Mouse (Mus musculus): ENCODE measurements around the gene Stat6. TPM values are rescaled to one million over a fixed set of nuclear protein-coding genes. Genes with fewer than 3 reads are reported as not detected.

Stat6 gene
- polyA plus RNA-seq, 1 experiment from 2014 or later: 7.5 TPM

DNA sequence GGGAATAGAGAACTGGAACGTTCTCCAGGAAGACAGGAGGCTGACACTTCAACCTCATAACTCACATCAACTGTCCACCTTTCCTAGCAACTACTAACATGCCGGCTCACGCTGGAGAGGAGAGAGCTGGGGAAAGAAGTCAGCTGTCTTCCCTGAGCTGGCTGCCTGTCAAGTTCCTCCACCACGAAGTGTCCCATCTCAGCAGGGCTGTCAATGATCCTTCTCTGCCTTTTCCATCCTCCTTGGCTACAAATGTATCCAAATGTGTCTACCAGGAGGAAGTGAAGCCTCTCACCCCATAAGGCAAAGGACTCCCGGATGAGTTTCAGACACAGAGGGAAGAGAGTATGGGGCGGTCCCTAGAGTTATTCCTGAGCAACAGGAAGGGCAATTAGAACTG lies 24.6 kb upstream of the Stat6 start:
- Histone ChIP-seq H3K27me3 (replicated peaks) (no peaks in the 10 kb centered on the region), H3K36me3 (no peaks in the 10 kb centered on the region), H3K27ac (no peak overlapping the region), H3K4me1 (peaks cover 68% of the 10 kb centered on the region), H3K4me2 (replicated peaks) (peak overlapping the region; percentile 76), H3K9ac (peak overlapping the region; percentile 17), H3K4me3 (0 out of 2 replicates have a peak overlapping the region, but pooled peaks have one; percentile 9), H3K9me3 (no peaks in the 10 kb centered on the region)
- 50% methylated on average over 6 of the region's 6 CpGs for WGBS
- no peak for ATAC-seq (ENCODE audit: low FRiP score, low read depth)

DNA sequence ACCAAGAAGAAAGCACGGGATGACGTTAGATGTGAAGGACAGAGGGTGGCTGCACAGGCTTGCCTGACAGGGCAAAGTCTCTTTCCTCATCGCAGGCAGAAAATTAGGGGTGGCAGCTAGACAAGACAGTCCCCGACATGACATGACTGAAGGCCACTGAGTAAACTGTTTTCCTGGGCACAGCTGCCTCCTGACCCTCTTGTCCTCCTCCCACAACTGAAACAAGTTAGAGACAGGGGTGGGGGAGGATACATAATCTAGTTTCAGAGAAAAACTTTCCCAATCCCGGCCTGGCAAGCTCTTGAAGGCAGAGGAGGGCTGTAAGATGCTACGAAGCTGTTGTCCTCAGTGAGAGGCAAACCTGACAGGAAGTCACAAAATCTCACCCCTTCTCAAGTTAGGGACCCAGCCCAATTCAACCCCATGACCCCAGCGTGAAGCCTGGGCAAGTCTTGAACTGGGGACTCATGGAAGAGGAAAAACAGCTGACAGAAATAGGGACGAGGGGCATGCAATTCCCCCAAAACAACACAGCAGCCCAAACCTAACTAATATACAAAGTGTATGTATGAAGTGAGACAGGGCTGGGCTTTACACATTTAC lies 23.6 kb upstream of the Stat6 start:
- no peaks in the 10 kb centered on the region for H3K27me3 ChIP-seq (replicated peaks)
- H3K9me3 ChIP-seq: no peaks in the 10 kb centered on the region
- H3K4me3 ChIP-seq: peak overlapping the region; percentile 82
- ATAC-seq (ENCODE audit: low FRiP score, low read depth): no peak
- peak overlapping the region; percentile 76 for H3K4me2 ChIP-seq (replicated peaks)
- 35% methylated on average over 8 of the region's 8 CpGs for WGBS
- no peak overlapping the region for H3K27ac ChIP-seq
- H3K36me3 ChIP-seq: no peaks in the 10 kb centered on the region
- peak overlapping the region; percentile 88 for H3K9ac ChIP-seq
- peaks cover 64% of the 10 kb centered on the region for H3K4me1 ChIP-seq

DNA sequence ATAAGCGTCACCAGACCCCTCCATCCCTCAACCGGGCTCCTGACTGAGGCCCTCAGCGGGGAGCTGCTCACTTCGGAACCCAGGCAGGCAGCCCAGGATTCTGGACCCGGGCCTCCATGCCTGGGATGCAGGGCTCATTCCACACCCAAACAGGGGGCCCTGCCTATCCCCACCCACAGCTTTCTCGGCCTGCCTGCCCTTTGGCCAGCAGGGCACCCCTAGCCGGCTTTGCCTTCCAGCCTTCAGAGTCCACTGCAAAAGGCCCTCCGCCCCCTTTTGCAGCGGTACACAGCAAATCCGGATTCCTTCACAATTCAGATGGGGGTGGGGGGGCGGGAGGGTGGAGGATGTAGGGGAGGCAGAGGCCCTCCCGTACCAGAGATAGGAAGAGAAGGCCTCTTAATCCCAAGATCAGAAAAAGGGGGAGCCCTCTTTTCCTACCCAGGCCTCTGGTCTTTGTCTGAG lies 22.8 kb upstream of the Stat6 start:
- no peaks in the 10 kb centered on the region for H3K36me3 ChIP-seq
- H3K27ac ChIP-seq: peak overlapping the region; percentile 79
- no peaks in the 10 kb centered on the region for H3K9me3 ChIP-seq
- peak overlapping the region; percentile 76 for H3K4me2 ChIP-seq (replicated peaks)
- peak overlapping the region; percentile 88 for H3K9ac ChIP-seq
- H3K27me3 ChIP-seq (replicated peaks): no peaks in the 10 kb centered on the region
- peak overlapping the region; percentile 82 for H3K4me3 ChIP-seq
- 1% methylated on average over 12 of the region's 12 CpGs for WGBS
- peaks cover 57% of the 10 kb centered on the region for H3K4me1 ChIP-seq
- ATAC-seq (ENCODE audit: low FRiP score, low read depth): no peak; the same call in 1 of the 2 replicates

DNA sequence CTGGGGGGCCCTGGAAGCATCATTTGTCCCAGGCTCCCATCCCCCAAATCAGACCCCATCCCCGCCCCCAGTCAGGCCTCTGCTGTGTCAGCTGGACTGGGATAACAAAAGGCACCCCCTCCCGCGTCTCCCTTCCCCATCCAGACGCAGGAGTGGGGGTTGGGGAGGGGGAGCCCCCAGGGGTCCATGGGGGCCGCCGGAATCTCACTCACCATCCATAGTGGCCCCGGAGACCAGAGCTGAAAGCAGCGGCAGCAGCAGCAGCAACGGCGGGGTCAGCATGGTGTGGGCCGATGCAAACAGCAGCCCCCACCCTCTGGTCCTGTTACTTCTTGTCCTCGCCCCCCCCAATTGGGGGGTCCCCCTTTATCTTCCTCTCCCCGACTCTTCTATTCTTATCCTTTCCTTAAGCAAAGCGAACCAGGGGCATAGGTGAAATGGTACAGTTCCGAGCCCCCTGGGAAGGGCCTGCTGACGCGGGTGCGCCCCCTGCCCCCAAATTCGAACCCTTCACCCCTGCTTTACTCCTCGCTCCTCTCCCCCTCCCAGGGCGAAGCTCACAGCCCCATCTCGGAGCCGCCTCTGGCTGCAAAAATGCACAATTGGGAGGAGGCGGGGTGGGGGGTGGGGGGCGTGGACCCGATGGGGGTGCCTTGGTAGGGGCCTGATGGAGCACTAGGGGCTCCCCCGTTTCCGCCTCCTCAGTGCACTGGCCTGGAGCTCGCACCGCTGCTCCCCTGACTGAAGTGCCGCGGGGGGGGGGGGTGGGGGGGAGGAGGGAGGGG lies 22.2 kb upstream of the Stat6 start, which contains the start of gene Lrp1:
Lrp1 (minus strand) TSS at position 743 of the 785 bp plus-strand sequence.
- peak; percentile 85 for ATAC-seq (ENCODE audit: low FRiP score, low read depth)
- under 1% methylated on average over 25 of the region's 32 CpGs for WGBS
- peak within 1 kb of the TSS; percentile 86 for H3K27ac ChIP-seq
- peaks cover 51% of the 10 kb centered on the region for H3K4me1 ChIP-seq
- H3K4me3 ChIP-seq: peak within 1 kb of the TSS; percentile 82
- H3K36me3 ChIP-seq: no peaks in the 10 kb centered on the region
- peak within 1 kb of the TSS; percentile 88 for H3K9ac ChIP-seq
- H3K9me3 ChIP-seq: no peaks in the 10 kb centered on the region
- H3K27me3 ChIP-seq (replicated peaks): no peaks in the 10 kb centered on the region
- peak within 1 kb of the TSS; percentile 76 for H3K4me2 ChIP-seq (replicated peaks)

DNA sequence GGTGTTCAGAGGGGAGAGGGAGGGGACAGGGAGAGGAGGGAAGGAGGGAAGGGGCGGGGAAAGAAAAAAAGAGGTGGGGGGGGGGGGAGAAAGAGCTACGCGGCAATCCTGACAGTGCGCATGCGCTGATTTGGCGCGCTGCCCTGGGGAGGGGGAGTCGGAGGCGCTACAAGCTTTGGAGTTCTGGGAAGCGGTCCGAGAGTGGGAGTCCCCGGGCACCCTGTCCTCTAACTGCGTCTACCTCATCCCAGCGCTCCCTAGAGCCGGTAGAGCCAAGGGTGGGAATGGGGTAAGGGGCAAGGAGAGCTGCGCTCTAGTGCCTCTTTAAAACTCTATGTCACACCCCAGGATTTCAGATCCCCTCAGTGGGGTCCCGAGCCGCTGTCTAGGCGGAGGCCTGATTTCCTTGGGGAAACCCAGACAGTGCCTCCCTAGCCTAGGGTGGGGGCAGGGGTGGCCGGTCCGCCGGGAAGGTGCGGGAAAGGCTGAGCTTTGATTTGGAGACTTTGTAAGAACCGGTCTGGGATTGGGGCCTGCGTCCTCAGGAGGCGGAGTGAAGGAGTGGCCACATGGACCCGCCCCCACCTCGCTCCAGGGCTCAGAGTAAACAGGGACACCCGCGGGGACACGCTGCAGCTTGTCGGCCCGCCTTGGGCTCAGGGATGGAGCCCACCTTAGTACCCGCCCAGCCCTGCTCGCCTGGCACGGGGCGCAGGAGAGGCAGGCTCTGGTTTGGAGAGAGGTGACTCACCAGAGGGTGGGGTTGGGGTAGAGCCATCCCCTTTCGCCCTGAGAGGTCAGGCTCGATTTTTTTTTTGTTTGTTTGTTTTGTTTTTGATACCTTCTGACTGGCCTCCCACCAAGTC lies 21.4 kb upstream of the Stat6 start:
- Histone ChIP-seq H3K4me2 (replicated peaks) (peak overlapping the region; percentile 76), H3K27ac (peak overlapping the region; percentile 86), H3K9ac (peak overlapping the region; percentile 88), H3K4me1 (peaks cover 42% of the 10 kb centered on the region), H3K36me3 (no peaks in the 10 kb centered on the region), H3K27me3 (replicated peaks) (no peaks in the 10 kb centered on the region), H3K9me3 (no peaks in the 10 kb centered on the region), H3K4me3 (peak overlapping the region; percentile 82)
- ATAC-seq (ENCODE audit: low FRiP score, low read depth): peak; percentile 84
- under 1% methylated on average over 35 of the region's 39 CpGs for WGBS

DNA sequence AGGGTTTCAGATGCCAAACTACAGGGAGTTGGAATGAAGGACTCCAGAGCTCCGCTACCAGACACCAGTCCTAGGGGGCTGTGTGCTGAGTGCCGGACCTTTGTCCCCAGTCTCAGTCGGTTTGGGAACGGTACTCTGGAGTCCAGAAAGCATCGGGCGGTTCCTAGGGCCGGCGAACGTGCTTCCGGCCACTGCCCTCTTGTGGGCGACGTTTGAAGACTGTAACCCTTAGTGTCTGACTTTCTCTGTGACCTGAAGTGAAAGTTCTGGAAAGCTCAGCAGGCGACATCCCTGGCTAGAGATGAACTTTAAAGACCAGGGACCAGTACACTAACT lies 20.8 kb upstream of the Stat6 start:
- H3K4me3 ChIP-seq: peak overlapping the region; percentile 82
- peak overlapping the region; percentile 86; the same call in 1 of the 2 replicates for H3K27ac ChIP-seq
- H3K27me3 ChIP-seq (replicated peaks): no peaks in the 10 kb centered on the region
- H3K36me3 ChIP-seq: no peaks in the 10 kb centered on the region
- H3K9me3 ChIP-seq: 0 out of 2 replicates have a peak, but pooled peaks cover 3% of the 10 kb centered on the region
- H3K4me2 ChIP-seq (replicated peaks): peak overlapping the region; percentile 76
- H3K4me1 ChIP-seq: peaks cover 37% of the 10 kb centered on the region
- H3K9ac ChIP-seq: peak overlapping the region; percentile 88
- WGBS: 1% methylated on average over 13 of the region's 13 CpGs
- ATAC-seq (ENCODE audit: low FRiP score, low read depth): peak; percentile 13; the same call in 1 of the 2 replicates

DNA sequence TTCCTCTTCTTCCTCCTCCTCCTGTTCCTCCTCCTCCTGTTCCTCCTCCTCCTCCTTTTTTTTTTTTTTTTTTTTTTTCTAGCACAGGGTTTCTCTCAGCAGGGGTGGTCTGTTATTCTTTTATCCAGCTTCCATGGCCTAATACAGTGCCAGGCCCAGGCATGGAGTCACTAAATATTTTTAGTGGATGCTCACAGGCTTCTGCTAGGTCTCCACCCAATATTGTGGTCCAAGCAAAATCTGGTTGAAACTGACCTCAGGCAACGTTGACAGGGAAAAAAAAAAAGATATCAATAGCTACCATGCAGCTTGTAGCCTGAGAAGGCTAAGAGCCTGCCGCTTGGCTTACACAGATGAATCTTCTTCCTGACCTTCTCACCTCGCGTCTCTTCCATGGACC lies 20.1 kb upstream of the Stat6 start:
- 75% methylated on average over 4 of the region's 4 CpGs for WGBS
- Histone ChIP-seq H3K4me3 (no peak overlapping the region), H3K9me3 (0 out of 2 replicates have a peak, but pooled peaks cover 3% of the 10 kb centered on the region), H3K4me2 (replicated peaks) (no peak overlapping the region), H3K36me3 (no peaks in the 10 kb centered on the region), H3K9ac (no peak overlapping the region), H3K27ac (no peak overlapping the region), H3K4me1 (peaks cover 31% of the 10 kb centered on the region), H3K27me3 (replicated peaks) (no peaks in the 10 kb centered on the region)
- ATAC-seq (ENCODE audit: low FRiP score, low read depth): no peak

DNA sequence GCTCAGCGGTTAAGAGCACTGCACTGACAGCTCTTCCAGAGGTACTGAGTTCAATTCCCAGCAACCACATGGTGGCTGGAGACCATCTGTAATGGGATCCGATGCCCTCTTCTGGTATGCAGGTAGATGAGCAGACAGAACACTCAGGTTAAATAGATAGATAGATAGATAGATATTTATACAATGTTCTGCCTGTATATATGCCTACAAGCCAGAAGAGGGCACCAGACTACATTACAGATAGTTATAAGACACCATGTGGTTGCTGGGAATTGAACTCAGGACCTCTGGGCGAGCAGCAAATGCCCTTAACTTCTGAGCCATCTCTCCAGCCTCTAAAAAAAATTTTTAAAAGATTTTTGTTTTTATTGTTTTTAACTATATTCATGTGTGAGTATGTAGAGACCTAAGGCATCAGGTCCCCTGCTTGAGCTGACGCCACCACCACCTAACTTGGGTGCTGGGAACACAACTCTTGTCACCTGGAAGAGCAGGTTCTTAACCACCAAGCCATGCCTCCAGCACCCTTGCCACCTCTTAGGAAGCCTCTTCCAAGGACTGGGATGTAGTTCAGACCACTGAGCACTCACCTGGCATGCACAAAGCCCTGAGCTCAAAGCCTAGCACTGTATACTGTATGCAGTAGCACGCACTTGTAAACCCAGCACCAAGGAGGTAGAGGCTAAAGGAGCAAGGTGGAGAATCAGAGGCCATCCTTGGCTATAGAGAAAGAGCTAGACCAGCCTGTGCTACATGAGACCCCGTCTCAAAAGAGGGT lies 19.2 kb upstream of the Stat6 start:
- no peak for ATAC-seq (ENCODE audit: low FRiP score, low read depth)
- Histone ChIP-seq H3K36me3 (no peaks in the 10 kb centered on the region), H3K9ac (no peak overlapping the region), H3K4me3 (no peak overlapping the region), H3K4me2 (replicated peaks) (no peak overlapping the region), H3K27me3 (replicated peaks) (no peaks in the 10 kb centered on the region), H3K9me3 (0 out of 2 replicates have a peak, but pooled peaks cover 3% of the 10 kb centered on the region), H3K4me1 (peaks cover 21% of the 10 kb centered on the region), H3K27ac (no peak overlapping the region)
- 89% methylated on average over 6 of the region's 6 CpGs for WGBS

DNA sequence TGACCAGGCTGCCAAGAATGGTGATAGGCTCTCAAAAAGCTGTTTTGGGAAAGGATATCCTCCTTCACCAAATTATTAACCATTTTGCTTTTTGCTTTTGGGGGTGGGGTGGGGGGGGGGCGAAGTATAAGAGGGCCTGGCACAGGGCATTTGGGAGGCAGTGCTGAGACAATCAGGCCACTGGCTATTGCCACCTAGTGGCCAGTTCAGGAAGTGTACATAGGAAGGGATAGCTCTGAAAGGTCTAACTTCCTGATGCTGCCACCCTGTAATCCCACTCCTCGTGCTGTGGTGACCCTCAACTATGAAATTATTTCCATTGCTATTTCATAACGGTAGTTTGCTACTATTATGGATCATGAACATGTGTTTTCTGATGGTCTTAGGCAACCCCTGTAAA lies 16.4 kb upstream of the Stat6 start:
- Histone ChIP-seq H3K27ac (no peak overlapping the region), H3K4me2 (replicated peaks) (no peak overlapping the region), H3K4me3 (no peak overlapping the region), H3K36me3 (no peaks in the 10 kb centered on the region), H3K27me3 (replicated peaks) (no peaks in the 10 kb centered on the region), H3K9ac (no peak overlapping the region), H3K9me3 (0 out of 2 replicates have a peak, but pooled peaks cover 3% of the 10 kb centered on the region), H3K4me1 (peaks cover 8% of the 10 kb centered on the region)
- 90% methylated on average over 3 of the region's 3 CpGs for WGBS
- no peak for ATAC-seq (ENCODE audit: low FRiP score, low read depth)

DNA sequence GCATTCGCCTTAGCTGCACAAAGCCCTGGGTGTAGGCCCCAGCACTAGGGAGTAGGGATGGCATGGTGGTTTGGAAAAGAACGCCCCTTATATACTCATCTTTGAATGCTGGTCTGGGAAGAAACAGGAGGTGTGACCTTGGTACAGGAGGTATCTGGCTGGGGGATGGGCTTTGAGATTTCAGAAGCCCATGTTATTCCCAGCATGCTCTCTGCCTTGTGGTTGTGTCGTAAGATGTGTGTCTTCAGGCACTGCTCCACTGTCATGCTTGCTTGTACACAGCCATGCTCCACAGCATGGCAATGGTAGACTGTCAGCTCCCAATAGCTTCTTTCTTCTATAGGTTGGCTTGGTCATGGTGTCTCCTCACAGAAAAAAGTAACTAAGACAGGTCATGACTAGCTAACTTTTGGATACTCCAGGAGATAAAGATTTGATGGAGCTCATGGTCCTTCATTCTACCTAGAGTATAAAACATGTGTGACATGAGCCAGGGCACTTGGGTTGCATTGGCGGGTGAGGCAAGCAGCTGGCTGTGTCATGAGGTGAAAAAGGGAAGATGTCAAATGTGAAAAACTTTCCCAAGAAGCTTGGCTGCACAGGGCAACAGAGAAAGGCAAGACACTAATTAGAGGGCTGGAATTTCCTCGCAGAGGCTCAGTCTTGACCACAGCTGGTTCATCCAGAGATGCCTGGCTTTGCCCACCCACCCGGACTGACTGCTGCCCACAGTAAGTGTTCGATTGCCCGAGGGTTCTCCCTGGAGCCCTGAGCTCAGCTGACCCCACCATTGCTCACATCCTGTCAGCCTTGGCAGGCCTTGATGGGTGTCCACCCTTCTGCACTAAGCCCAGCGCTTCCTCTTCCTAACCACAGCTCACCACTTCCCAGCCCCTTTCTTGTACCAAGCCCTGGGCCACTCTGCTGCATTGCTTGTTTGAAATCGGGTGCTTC lies 11.2 kb upstream of the Stat6 start:
- Histone ChIP-seq H3K9ac (no peak overlapping the region), H3K4me1 (no peaks in the 10 kb centered on the region), H3K36me3 (no peaks in the 10 kb centered on the region), H3K4me2 (replicated peaks) (no peak overlapping the region), H3K9me3 (0 out of 2 replicates have a peak, but pooled peaks cover 3% of the 10 kb centered on the region), H3K27me3 (replicated peaks) (no peaks in the 10 kb centered on the region), H3K27ac (no peak overlapping the region), H3K4me3 (no peak overlapping the region)
- no peak for ATAC-seq (ENCODE audit: low FRiP score, low read depth)
- 86% methylated on average over 10 of the region's 10 CpGs for WGBS
